Mouse (Mus musculus): ENCODE data around the gene Cc2d1b. TPM values are rescaled to one million over a fixed set of nuclear protein-coding genes. Genes with fewer than 3 reads are reported as not detected.

The Cc2d1b gene
- total RNA-seq, 4 experiments from 2014 or later, result 17.2 to 21.1 (median 19.7) TPM

GRCm38 (mm10) chr4:108638752-108639151 lies 19.0 kb downstream of the Cc2d1b start:
- DNase-seq (ENCODE audit: low spot score in 2 of 2), result no peak

DNA sequence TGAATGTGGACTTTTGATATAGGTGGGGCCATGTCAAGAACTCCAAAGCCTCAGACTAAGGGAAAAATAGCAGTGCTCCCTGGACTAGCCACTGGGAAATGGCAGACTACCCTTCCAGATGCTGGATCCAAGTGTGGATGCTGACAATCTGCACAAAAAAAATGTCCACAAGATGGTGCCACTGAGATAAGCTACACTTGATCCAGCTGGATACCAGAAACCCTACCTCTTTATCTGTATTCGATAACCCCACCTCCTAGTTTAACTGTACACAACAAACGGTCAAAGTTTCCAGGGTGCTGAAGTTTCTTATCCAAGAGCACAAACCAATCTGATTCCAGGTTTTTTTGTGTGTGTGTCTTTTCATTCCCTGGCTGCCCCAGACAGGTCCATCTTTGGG lies 44.7 kb downstream of the Cc2d1b start:
- DNase-seq (ENCODE audit: low spot score in 2 of 2), result no peak

Other genes with a start within 250 kb of the Cc2d1b start
- not detected for gene Shisal2a, start 236.6 kb upstream of the Cc2d1b start, total RNA-seq (2022)
- gene Gpx7, start 213.0 kb upstream of the Cc2d1b start, total RNA-seq (2022), result 10 to 100 TPM in 1 of 4 experiments, 1 to 10 TPM in 3; 5.0 to 11.8 (median 5.7) TPM
- gene Tut4, start 160.5 kb upstream of the Cc2d1b start, total RNA-seq (2022), result 10 to 100 TPM; 16.8 to 33.6 (median 19.6) TPM
- 10 to 100 TPM; 10.6 to 13.4 (median 12.6) TPM for gene Prpf38a, start 40.6 kb upstream of the Cc2d1b start, total RNA-seq (2022)
- not detected for gene Orc1, start 40.5 kb upstream of the Cc2d1b start, total RNA-seq (2022)
- 1 to 10 TPM in 1 of 4 experiments, under 1 TPM in 3; 0.63 to 1.5 (median 0.87) TPM for gene 3110021N24Rik, start 99.7 kb downstream of the Cc2d1b start, total RNA-seq (2022)
- gene Zfyve9, start 160.9 kb downstream of the Cc2d1b start, total RNA-seq (2022), result 10 to 100 TPM; 54.2 to 75.2 (median 64.2) TPM
- 10 to 100 TPM; 35.7 to 46.0 (median 41.9) TPM for gene Btf3l4, start 213.7 kb downstream of the Cc2d1b start, total RNA-seq (2022)
- 10 to 100 TPM in 3 of 4 experiments, 1 to 10 TPM in 1; 9.8 to 13.5 (median 11.7) TPM for gene Txndc12, start 214.7 kb downstream of the Cc2d1b start, total RNA-seq (2022)
- 10 to 100 TPM; 23.2 to 28.8 (median 27.3) TPM for gene Kti12, start 227.8 kb downstream of the Cc2d1b start, total RNA-seq (2022)
- gene A730015C16Rik, start 228.7 kb downstream of the Cc2d1b start, total RNA-seq (2022), result under 1 TPM in 1 of 4 experiments, not detected in 3; 0.22 TPM